8 mouse cellular contexts compared by ENCODE assay signal in the genomic region with DNA sequence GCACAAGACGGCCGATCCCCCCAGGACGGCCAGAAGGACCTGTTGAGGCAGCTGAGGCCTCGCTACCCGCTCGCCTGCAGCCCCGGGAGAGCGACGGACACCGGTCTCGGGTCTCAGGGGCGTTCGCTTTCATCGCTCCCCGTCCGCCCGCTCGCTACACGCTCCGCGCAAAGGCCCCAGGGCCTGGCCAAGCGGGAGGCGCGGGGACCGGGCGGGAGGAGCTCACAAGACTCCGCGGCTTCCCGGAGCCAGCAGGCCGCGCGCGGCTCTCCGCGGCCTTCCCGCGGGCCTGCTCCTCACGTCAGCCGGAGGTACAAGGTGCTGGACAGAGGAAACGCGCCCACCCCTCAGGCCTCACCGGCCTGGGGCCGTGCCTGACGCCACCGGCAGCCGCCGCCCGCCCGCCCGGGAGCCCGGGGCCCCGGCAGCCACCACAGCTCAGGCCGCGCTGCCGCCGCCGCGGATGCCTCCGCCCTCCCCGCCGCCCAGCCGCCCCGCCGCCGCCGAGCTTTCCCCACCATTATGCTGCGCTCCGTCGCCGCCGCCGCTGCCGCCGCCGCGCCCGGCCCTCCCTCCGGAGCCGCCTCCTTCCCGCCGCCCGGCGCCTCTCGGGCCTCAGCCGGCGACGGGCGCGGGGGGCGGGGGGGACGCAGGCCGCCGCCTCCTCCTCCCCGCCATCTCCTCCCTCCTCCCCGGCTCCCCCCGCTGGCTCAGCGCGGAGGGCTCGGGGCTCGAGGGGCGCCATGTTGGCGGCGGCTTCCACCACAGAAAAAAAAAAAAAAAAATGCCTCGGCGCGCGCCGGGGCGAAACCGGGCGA. TPM values are rescaled to one million over a fixed set of nuclear protein-coding genes. Genes with fewer than 3 reads are reported as not detected.
DNase-seq lines count a peak whose midpoint lies in the region; ATAC-seq and TF ChIP-seq lines count a peak whose summit lies in the region.

No protein-coding gene starts in this region.

- peaks cover 31% of the 10 kb centered on the region for H3K4me1 ChIP-seq in erythroblast, embryonic 14.5 days (ENCODE audit: control insufficient read depth)
- peaks cover 9 to 54% of the 10 kb centered on the region in 2 experiments for H3K4me1 ChIP-seq in heart, embryonic 14.5 days (ENCODE audit: control insufficient read depth in 2 of 2, insufficient read depth in 2 of 2, low read length in 2 of 2)
- peaks cover 22% of the 10 kb centered on the region for H3K4me1 ChIP-seq in liver, postnatal 0 days (ENCODE audit: insufficient read depth)
- peaks cover 26% of the 10 kb centered on the region for H3K4me1 ChIP-seq in neural tube, embryonic 14.5 days (ENCODE audit: control insufficient read depth, insufficient read depth, low read length)

- peak overlapping the region; percentile 86 for H3K4me2 ChIP-seq in heart, embryonic 14.5 days (ENCODE audit: low read length)
- peak overlapping the region; percentile 89 for H3K4me2 ChIP-seq in liver, postnatal 0 days (ENCODE audit: low read depth, low read length)
- H3K4me2 ChIP-seq in neural tube, embryonic 14.5 days (ENCODE audit: low read depth, low read length): peak overlapping the region; percentile 79

- H3K27ac ChIP-seq in heart, embryonic 14.5 days (replicated peaks in 1 of 2; ENCODE audit: control insufficient read depth in 1 of 2, insufficient read depth in 1 of 2, low read depth in 2 of 2, low read length in 2 of 2): peak overlapping the region; percentile 99 to 100
- H3K27ac ChIP-seq in liver, postnatal 0 days (ENCODE audit: low read depth): peak overlapping the region; percentile 89
- peak overlapping the region; percentile 99 for H3K27ac ChIP-seq in neural tube, embryonic 14.5 days (ENCODE audit: low read depth, low read length)

- H3K9me3 ChIP-seq in erythroblast, embryonic 14.5 days (ENCODE audit: control insufficient read depth, low read length): no peaks in the 10 kb centered on the region
- H3K9me3 ChIP-seq in heart, embryonic 14.5 days (ENCODE audit: control insufficient read depth, low read length): no peaks in the 10 kb centered on the region
- no peaks in the 10 kb centered on the region for H3K9me3 ChIP-seq in liver, postnatal 0 days (ENCODE audit: low read length)
- H3K9me3 ChIP-seq in neural tube, embryonic 14.5 days (ENCODE audit: control insufficient read depth, low read length): no peaks in the 10 kb centered on the region

- peak; percentile 88 for DNase-seq in CD4-positive, CD25-positive, alpha-beta regulatory T cell, adult 2 months (ENCODE audit: low read depth, low spot score)
- DNase-seq in brain, adult 2 months (ENCODE audit: low read depth, low spot score): peak; percentile 86
- peak; percentile 87 for DNase-seq in kidney, postnatal 14 days
- DNase-seq in liver, postnatal 0 days: peak; percentile 74
- peak; percentile 77 for DNase-seq in testis, postnatal 10 days (ENCODE audit: low spot score)

- no peak for TF ChIP-seq EP300 in liver, postnatal 0 days (IDR thresholded peaks at IDR 0.05; ENCODE audit: low read depth)

- no peak for TF ChIP-seq CTCF in liver, postnatal 0 days (IDR thresholded peaks at IDR 0.05; ENCODE audit: low read depth)

- H3K9ac ChIP-seq in heart, embryonic 14.5 days (ENCODE audit: low read length): peak overlapping the region; percentile 100
- H3K9ac ChIP-seq in liver, postnatal 0 days (replicated peaks): peak overlapping the region; percentile 88
- H3K9ac ChIP-seq in neural tube, embryonic 14.5 days (replicated peaks; ENCODE audit: low read depth, low read length): peak overlapping the region; percentile 100

- peak; percentile 79 for ATAC-seq in heart, embryonic 14.5 days (ENCODE audit: insufficient number of reproducible peaks, insufficient read depth, low FRiP score, low read depth)
- ATAC-seq in liver, postnatal 0 days: peak; percentile 69
- peak; percentile 78 for ATAC-seq in neural tube, embryonic 14.5 days (ENCODE audit: low read depth)

- no peaks in the 10 kb centered on the region for H3K36me3 ChIP-seq in erythroblast, embryonic 14.5 days (ENCODE audit: control insufficient read depth)
- no peaks in the 10 kb centered on the region for H3K36me3 ChIP-seq in heart, embryonic 14.5 days (ENCODE audit: control insufficient read depth, insufficient read depth, low read length)
- no peaks in the 10 kb centered on the region for H3K36me3 ChIP-seq in liver, postnatal 0 days (replicated peaks; ENCODE audit: insufficient read depth, low read length)
- no peaks in the 10 kb centered on the region for H3K36me3 ChIP-seq in neural tube, embryonic 14.5 days (ENCODE audit: control insufficient read depth, insufficient read depth, low read length)

- 0% methylated on average over 73 of the region's 111 CpGs for WGBS in heart, embryonic 14.5 days
- WGBS in liver, postnatal 0 days (ENCODE audit: insufficient replicate concordance): under 1% methylated on average over 54 of the region's 111 CpGs
- under 1% methylated on average over 29 of the region's 111 CpGs for WGBS in neural tube, embryonic 14.5 days

- peak overlapping the region; percentile 86 for H3K4me3 ChIP-seq in erythroblast, embryonic 14.5 days (replicated peaks)
- H3K4me3 ChIP-seq in heart, embryonic 14.5 days (ENCODE audit: control insufficient read depth in 1 of 2, insufficient read depth in 1 of 2, low read depth in 1 of 2, low read length in 2 of 2): peak overlapping the region; percentile 93 to 94
- peak overlapping the region; percentile 90 for H3K4me3 ChIP-seq in liver, postnatal 0 days (ENCODE audit: low read depth, low read length)
- peak overlapping the region; percentile 92 for H3K4me3 ChIP-seq in neural tube, embryonic 14.5 days (ENCODE audit: low read depth, low read length)

- peaks cover 38% of the 10 kb centered on the region for H3K27me3 ChIP-seq in erythroblast, embryonic 14.5 days (ENCODE audit: control insufficient read depth)
- no peaks in the 10 kb centered on the region for H3K27me3 ChIP-seq in heart, embryonic 14.5 days (ENCODE audit: control insufficient read depth, insufficient read depth, low read length)
- no peaks in the 10 kb centered on the region for H3K27me3 ChIP-seq in liver, postnatal 0 days (ENCODE audit: insufficient read depth, low read length)
- no peaks in the 10 kb centered on the region for H3K27me3 ChIP-seq in neural tube, embryonic 14.5 days (ENCODE audit: control insufficient read depth, insufficient read depth, low read length)

RNA-seq across cellular contexts. Expression of gene Zmynd11, which starts 1.1 kb away (rescaled TPM):
- 0.62 and 0.70 TPM in 2 replicates for polyA plus RNA-seq in erythroblast, embryonic 14.5 days (2012)
- 141 and 148 TPM in 2 replicates for polyA plus RNA-seq in heart, embryonic 14.5 days (2014; fragmentation: Nextera tagmentation; extraction: Ambion mirVana)
- 19.4 and 21.2 TPM in 2 replicates for polyA plus RNA-seq in liver, postnatal 0 days (2015; fragmentation: Nextera tagmentation; extraction: Ambion mirVana)
- 163 and 165 TPM in 2 replicates for polyA plus RNA-seq in neural tube, embryonic 14.5 days (2014; fragmentation: Nextera tagmentation; extraction: Ambion mirVana)

Comparison
In these comparisons a context has a peak if more than half of its experiments do, and no peak if none do; other contexts are left out.
1. Peak in every context shown above with its lines: DNase-seq, ATAC-seq, H3K4me3 ChIP-seq and H3K27ac ChIP-seq.
2. RNA of gene Zmynd11, which starts 1.1 kb away (polyA plus RNA-seq): 163 to 165 TPM in neural tube, embryonic 14.5 days, 141 to 148 TPM in heart, embryonic 14.5 days and 19.4 to 21.2 TPM in liver, postnatal 0 days; 0.62 to 0.70 TPM in erythroblast, embryonic 14.5 days; every median in the first group is over 10 times any median in the second.